Comparison of ENCODE assay signal across 8 mouse cellular contexts in the genomic region with DNA sequence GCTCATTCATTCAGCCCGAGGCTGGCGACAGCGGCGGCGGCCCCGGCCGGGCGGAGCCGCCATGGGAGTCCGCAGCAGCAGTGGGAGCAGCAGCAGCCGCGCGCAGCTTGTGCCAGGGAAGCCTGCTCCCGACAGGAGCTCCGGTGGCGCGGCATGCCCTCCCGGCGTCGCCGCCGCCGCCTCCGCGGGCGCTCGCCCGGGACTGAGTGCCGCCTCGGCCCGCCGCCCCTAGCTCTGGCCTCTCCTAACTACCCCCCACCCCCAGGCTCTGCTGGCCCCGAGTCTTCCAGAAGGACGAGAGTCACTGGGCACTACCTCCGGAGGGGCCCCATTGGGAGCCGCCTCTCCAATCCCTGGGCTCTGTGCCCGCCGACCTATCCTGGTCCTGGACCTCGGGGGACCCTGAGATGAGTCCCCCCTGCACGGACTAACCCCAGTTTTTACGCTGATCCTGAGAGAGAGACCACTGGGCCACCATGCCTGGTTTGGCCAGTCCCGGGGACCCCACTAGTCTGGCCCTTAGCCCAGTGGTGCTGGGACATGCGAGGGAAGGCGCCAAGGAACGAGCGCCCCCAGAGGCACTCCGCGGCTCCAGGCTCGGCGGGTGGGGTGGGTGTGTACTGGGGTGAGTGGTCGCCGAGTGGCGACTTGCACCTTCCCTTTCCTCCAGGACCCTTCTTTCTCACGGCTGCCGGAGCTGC.
A peak's percentile ranks its signal among the peaks of the same experiment; 100 is the strongest.
DNase-seq lines count a peak whose midpoint lies in the region; ATAC-seq and TF ChIP-seq lines count a peak whose summit lies in the region.

No protein-coding gene starts in this region.

- under 1% methylated on average over 55 of the region's 55 CpGs for WGBS in heart, embryonic 10.5 days
- under 1% methylated on average over 54 of the region's 55 CpGs for WGBS in forebrain, embryonic 15.5 days
- under 1% methylated on average over 54 of the region's 55 CpGs for WGBS in intestine, postnatal 0 days
- WGBS in limb, embryonic 15.5 days = under 1% methylated on average over 46 of the region's 55 CpGs

- ATAC-seq in forebrain, embryonic 15.5 days (replicated peaks) = peak; percentile 85
- ATAC-seq in intestine, postnatal 0 days = no peak
- no peak for ATAC-seq in limb, embryonic 15.5 days (ENCODE audit: insufficient number of reproducible peaks, low FRiP score, low TSS enrichment, low read depth)

- peak; percentile 31 for TF ChIP-seq CTCF in intestine, postnatal 0 days (IDR thresholded peaks at IDR 0.05; ENCODE audit: low read depth)

- peak overlapping the region; percentile 66 for H3K9ac ChIP-seq in forebrain, embryonic 15.5 days (replicated peaks)
- no peak overlapping the region for H3K9ac ChIP-seq in intestine, postnatal 0 days (ENCODE audit: low read depth, low read length)
- H3K9ac ChIP-seq in limb, embryonic 15.5 days = peak overlapping the region; percentile 21; the same call in 1 of the 2 replicates

- H3K36me3 ChIP-seq in heart, embryonic 10.5 days = no peaks in the 10 kb centered on the region
- H3K36me3 ChIP-seq in forebrain, embryonic 15.5 days = no peaks in the 10 kb centered on the region
- no peaks in the 10 kb centered on the region for H3K36me3 ChIP-seq in intestine, postnatal 0 days (ENCODE audit: control insufficient read depth, insufficient read depth)
- H3K36me3 ChIP-seq in limb, embryonic 15.5 days = no peaks in the 10 kb centered on the region

- intact Hi-C loops in heart, postnatal 36 days (cut with DNase I) = no loop called here

- H3K4me1 ChIP-seq in heart, embryonic 10.5 days = peaks cover 26% of the 10 kb centered on the region
- H3K4me1 ChIP-seq in forebrain, embryonic 15.5 days = peaks cover 39% of the 10 kb centered on the region
- no peaks in the 10 kb centered on the region for H3K4me1 ChIP-seq in intestine, postnatal 0 days (replicated peaks; ENCODE audit: control insufficient read depth, insufficient read depth, low read length)
- H3K4me1 ChIP-seq in limb, embryonic 15.5 days = peaks cover 26% of the 10 kb centered on the region

- H3K4me2 ChIP-seq in forebrain, embryonic 15.5 days (replicated peaks) = peak overlapping the region; percentile 98
- peak overlapping the region; percentile 67 for H3K4me2 ChIP-seq in intestine, postnatal 0 days (replicated peaks; ENCODE audit: low read depth)
- peak overlapping the region; percentile 88 for H3K4me2 ChIP-seq in limb, embryonic 15.5 days

- peaks cover 82% of the 10 kb centered on the region for H3K27me3 ChIP-seq in heart, embryonic 10.5 days (ENCODE audit: insufficient read depth, poor library complexity, severe bottlenecking)
- peaks cover 12% of the 10 kb centered on the region; the same call in 1 of the 2 replicates for H3K27me3 ChIP-seq in forebrain, embryonic 15.5 days
- peaks cover 51% of the 10 kb centered on the region for H3K27me3 ChIP-seq in intestine, postnatal 0 days (replicated peaks; ENCODE audit: control insufficient read depth, insufficient read depth, low read length)
- peaks cover 75% of the 10 kb centered on the region for H3K27me3 ChIP-seq in limb, embryonic 15.5 days

- H3K9me3 ChIP-seq in heart, embryonic 10.5 days = no peaks in the 10 kb centered on the region
- H3K9me3 ChIP-seq in forebrain, embryonic 15.5 days = no peaks in the 10 kb centered on the region
- no peaks in the 10 kb centered on the region for H3K9me3 ChIP-seq in intestine, postnatal 0 days (ENCODE audit: control insufficient read depth)
- no peaks in the 10 kb centered on the region for H3K9me3 ChIP-seq in limb, embryonic 15.5 days

- H3K4me3 ChIP-seq in heart, embryonic 10.5 days = peak overlapping the region; percentile 70
- H3K4me3 ChIP-seq in forebrain, embryonic 15.5 days = peak overlapping the region; percentile 71
- H3K4me3 ChIP-seq in intestine, postnatal 0 days (ENCODE audit: low read depth, low read length) = peak overlapping the region; percentile 40
- H3K4me3 ChIP-seq in limb, embryonic 15.5 days = peak overlapping the region; percentile 44

- DNase-seq in heart, embryonic 10.5 days (ENCODE audit: low spot score) = no peak
- no peak for DNase-seq in heart, postnatal 36 days
- peak; percentile 46 to 66 for DNase-seq in cerebellum, adult 18-20 months
- DNase-seq in right cerebral cortex, adult 18-20 months = peak; percentile 79
- no peak for DNase-seq in gastrocnemius, postnatal 4 days (ENCODE audit: low spot score in 2 of 2)

- peak overlapping the region; percentile 56 for H3K27ac ChIP-seq in heart, embryonic 10.5 days
- peak overlapping the region; percentile 81 for H3K27ac ChIP-seq in forebrain, embryonic 15.5 days (replicated peaks)
- no peak overlapping the region for H3K27ac ChIP-seq in intestine, postnatal 0 days (ENCODE audit: low read depth, low read length)
- no peak overlapping the region for H3K27ac ChIP-seq in limb, embryonic 15.5 days

Comparison
In these comparisons a context has a peak if more than half of its experiments do, and no peak if none do; other contexts are left out.
1. DNase-seq: peak in cerebellum, adult 18-20 months (2 of 2) and right cerebral cortex, adult 18-20 months (single experiment); none in heart, embryonic 10.5 days (single experiment), heart, postnatal 36 days (0 of 2) and gastrocnemius, postnatal 4 days (0 of 2).
2. H3K27ac ChIP-seq: peak in heart, embryonic 10.5 days (single experiment) and forebrain, embryonic 15.5 days (single experiment); none in intestine, postnatal 0 days (single experiment) and limb, embryonic 15.5 days (single experiment).
3. Peak in every context shown above with its lines, with median percentiles within 50 percentile points of each other: H3K4me3 ChIP-seq and H3K4me2 ChIP-seq.